Mouse (Mus musculus) subcutaneous adipose tissue, adult 2 months (tissue): Measurements from ENCODE around the gene Zbtb5. TPM values are rescaled to one million over a fixed set of nuclear protein-coding genes. Genes with fewer than 3 reads are reported as not detected.

Experiments used
- polyA plus RNA-seq: library from polyadenylated mRNA; depleted of rRNA; stranded (reverse); fragments of >200 nt; gene quantifications from 2 replicates; pipeline ENCODE4 v1.2.3, GENCODE M21; 2012; ENCODE audit warnings: low replicate concordance; rRNA removed

The Zbtb5 gene
- polyA plus RNA-seq, result 14.9 and 15.5 TPM in 2 replicates

DNA sequence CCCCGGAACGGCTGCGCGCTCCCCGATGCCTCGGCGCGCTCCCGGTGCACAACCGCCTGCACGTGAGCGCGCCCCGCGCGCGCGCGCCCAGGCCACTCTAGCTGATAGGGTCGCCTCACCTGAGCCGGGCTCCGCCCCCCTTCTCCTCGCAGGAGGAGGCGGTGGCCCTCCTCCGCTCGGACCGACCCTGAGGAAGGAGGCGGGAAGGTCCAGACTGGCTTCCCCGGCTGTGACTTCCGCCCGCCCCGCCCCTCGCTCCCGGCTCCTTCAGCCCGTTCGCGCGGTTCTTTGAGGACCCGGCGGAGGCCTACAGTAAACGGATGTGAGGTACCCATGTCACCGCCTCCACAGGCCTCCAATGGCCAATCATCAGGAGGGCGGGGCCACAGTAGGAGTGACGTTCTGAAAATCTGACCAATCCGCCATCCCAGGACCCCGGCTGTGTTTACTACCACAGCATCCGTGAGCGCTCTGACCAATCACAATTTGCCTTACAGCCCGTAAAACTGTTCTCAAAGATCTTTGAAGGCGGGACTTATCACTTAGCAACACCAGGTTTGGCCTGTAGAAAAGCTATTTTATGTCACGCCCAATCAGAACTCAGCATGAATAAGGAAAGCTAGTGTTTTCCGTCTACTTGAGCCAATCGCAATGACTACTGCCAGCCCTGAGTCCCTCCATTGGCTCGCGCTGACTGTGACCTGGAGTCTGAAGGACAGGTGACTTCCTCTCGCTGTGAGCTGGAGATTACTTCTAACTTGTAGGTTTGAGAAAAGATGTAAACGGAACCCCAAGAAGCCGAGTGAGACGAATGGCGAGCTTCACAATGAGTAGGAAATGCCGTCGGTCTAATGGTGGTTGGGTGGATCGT lies at the start of gene Zbtb5:
Gene Zbtb5, minus strand, starts transcription at position 308 of the 871 bp plus-strand sequence.

DNA sequence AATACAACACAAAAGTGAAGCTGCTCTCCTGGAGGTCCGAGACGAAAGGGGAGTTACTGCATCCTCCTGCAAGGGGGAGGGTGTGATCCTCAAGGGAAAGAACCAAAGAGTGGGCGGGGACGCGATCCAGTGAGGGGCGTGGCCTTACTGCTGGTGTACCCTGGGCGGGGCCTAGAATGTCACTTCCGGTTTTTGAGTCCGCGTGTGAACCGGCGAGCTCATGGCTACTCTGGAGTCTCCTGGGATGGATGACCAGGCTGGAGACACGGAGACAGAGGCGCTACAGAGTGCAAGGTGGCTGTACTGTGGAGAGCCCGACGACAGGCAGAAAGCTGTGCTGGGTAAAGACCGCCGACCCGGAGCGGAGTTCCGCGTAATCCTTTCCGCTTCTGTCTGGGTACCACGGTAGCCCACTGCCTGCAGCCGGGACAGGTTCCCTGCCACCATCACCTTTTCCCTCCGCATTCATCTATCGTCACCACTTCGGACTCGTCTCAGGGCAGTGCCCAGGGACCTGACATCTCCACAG lies 6.3 kb upstream of the Zbtb5 start, which contains the start of gene Polr1e:
Gene Polr1e, plus strand, starts transcription at position 132 of the 529 bp plus-strand sequence.

DNA sequence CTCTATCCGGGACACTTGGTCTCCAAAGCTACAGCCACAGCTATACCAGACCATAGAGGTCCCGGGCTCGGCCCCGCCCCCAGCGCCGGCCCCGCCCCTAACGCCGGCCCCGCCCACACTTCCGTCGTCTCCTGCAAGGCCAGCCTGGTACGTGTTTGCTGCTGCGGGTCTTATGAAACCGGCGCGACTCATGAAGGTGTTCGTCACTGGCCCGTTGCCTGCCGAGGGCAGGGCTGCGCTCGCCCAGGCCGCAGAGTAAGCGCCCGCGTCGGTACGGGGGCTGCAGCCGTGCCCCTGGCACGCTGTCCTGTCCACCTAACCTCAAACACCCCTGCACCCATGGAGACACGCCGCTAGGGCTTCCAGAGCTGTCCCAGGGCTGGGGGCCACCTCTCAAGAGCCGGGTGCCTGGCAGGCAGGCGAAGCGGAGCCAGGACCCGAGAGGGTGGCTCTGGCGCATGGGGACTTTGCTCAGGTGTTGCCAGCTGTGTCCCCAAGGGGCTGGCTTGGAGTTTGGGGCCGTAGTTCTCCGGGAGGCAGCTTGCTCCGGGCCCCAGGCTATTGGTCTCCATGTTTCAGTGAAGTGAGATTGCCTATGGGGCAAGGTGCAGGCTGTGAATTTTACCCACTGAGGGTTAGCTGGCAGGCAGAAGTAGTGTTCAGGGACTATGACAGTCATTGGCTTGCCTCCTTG lies 30.8 kb downstream of the Zbtb5 start, which contains the start of gene Grhpr:
Gene Grhpr, plus strand, starts transcription at position 116 of the 694 bp plus-strand sequence.

Other genes starting within 250 kb of the Zbtb5 start
- 45.6 and 88.8 TPM in 2 replicates for gene Grhpr, start 31.0 kb downstream of the Zbtb5 start, polyA plus RNA-seq
- gene Polr1e, start 6.2 kb upstream of the Zbtb5 start, polyA plus RNA-seq, result 4.6 and 13.5 TPM in 2 replicates
- gene Fbxo10, start 72.2 kb upstream of the Zbtb5 start, polyA plus RNA-seq, result 9.2 and 19.9 TPM in 2 replicates
- 107 and 122 TPM in 2 replicates for gene Tomm5, start 95.7 kb upstream of the Zbtb5 start, polyA plus RNA-seq
- gene Frmpd1, start 172.5 kb upstream of the Zbtb5 start, polyA plus RNA-seq, result 0.04 and 0.66 TPM in 2 replicates